Mouse (Mus musculus) myocyte (in vitro differentiated cells): ENCODE measurements around the gene Epha6.

Experiments used
- CEBPB ChIP-seq: IDR thresholded peaks from 2 replicates; pipeline ENCODE4 v1.6.1; 2011; ENCODE audit warnings: mild to moderate bottlenecking, moderate library complexity; ENCODE audit not compliant: poor library complexity, insufficient read depth, severe bottlenecking
- E2F4 ChIP-seq: IDR thresholded peaks from one replicate; pipeline ENCODE4 v1.6.1; 2011; ENCODE audit warnings: mild to moderate bottlenecking, control low read depth, moderate library complexity; ENCODE audit not compliant: insufficient read depth
- MAX ChIP-seq: IDR thresholded peaks from one replicate; pipeline ENCODE4 v1.6.1; 2011; ENCODE audit warnings: low read depth, mild to moderate bottlenecking, control low read depth
- MYOD1 ChIP-seq, 3 experiments: IDR thresholded peaks; one replicate each; pipeline ENCODE4 v1.6.1; 2011; ENCODE audit warnings: control low read depth in 2 of 3, low read depth in 2 of 3, mild to moderate bottlenecking in 2 of 3, moderate library complexity in 1 of 3; ENCODE audit not compliant: insufficient read length in 2 of 3, control insufficient read depth in 1 of 3
- POLR2A ChIP-seq: IDR thresholded peaks from one replicate; pipeline ENCODE4 v1.6.1; 2011; ENCODE audit warnings: low read depth, mild to moderate bottlenecking, control low read depth, moderate library complexity; ENCODE audit not compliant: insufficient read length
- POLR2AphosphoS2 ChIP-seq: IDR thresholded peaks from one replicate; pipeline ENCODE4 v1.6.1; 2011; ENCODE audit warnings: low read depth, control low read depth; ENCODE audit not compliant: insufficient read length
- REST ChIP-seq: IDR thresholded peaks from one replicate; pipeline ENCODE4 v1.6.1; 2011; ENCODE audit warnings: mild to moderate bottlenecking, control low read depth, moderate library complexity; ENCODE audit not compliant: insufficient read depth, insufficient read length
- TCF12 ChIP-seq: IDR thresholded peaks from one replicate; pipeline ENCODE4 v1.6.1; 2011; ENCODE audit warnings: mild to moderate bottlenecking, control low read depth; ENCODE audit not compliant: poor library complexity, insufficient read depth, severe bottlenecking
- USF1 ChIP-seq: IDR thresholded peaks from one replicate; pipeline ENCODE4 v1.6.1; 2011; ENCODE audit warnings: low read depth, mild to moderate bottlenecking, control low read depth, moderate library complexity

GRCm38 (mm10) chr16:59615675-59616074 is 989.7 kb downstream of the Epha6 start:
- TF ChIP-seq MYOD1 (IDR thresholded peaks at IDR 0.05; ENCODE audit: control insufficient read depth in 1 of 3, insufficient read length in 2 of 3, low read depth in 2 of 3) (no peak), MAX (no peak), POLR2A (no peak), USF1 (no peak), POLR2AphosphoS2 (no peak), E2F4 (no peak), CEBPB (no peak), REST (no peak), TCF12 (no peak)
